ENCODE assay signal across 16 mouse cellular contexts in the genomic region with DNA sequence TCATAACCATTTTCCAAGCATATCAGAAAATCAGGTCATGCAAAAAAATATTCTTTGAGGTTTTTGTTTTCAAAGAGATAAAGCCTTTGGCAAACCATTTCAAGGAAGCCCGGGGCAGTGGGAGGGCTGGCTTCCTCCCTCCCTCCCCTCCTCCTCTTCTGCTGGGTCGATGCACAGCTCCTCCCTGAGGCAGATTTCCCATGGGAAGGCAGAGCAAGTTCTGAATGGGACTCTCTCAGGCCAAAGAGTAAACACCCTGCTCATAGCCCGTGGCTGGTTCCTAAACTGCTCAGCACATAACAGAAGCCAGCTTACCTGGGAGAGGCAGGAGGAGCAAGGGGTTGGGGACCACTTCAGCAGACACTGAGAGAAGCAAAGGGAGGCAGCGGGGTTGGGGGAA.
DNase-seq lines count a peak whose midpoint lies in the region; ATAC-seq lines count a peak whose summit lies in the region.
"Had no signal": no experiment of that assay in that cellular context is flagged by ENCODE, and none has a peak within 500 bp of the region (broad histone marks: within the 10 kb centered on the region; RNA-seq: fewer than 3 reads in every experiment).

No protein-coding gene starts in this region.

- peaks cover 17% of the 10 kb centered on the region for H3K27me3 ChIP-seq in forebrain, embryonic 10.5 days (ENCODE audit: poor library complexity, severe bottlenecking)
- H3K27me3 ChIP-seq in forebrain, embryonic 13.5 days = no peaks in the 10 kb centered on the region
- H3K27me3 ChIP-seq in midbrain, embryonic 10.5 days (ENCODE audit: low read depth, poor library complexity, severe bottlenecking) = no peaks in the 10 kb centered on the region
- H3K27me3 ChIP-seq in midbrain, embryonic 15.5 days (replicated peaks) = no peaks in the 10 kb centered on the region; the same call in 1 of the 2 replicates
- H3K27me3 ChIP-seq in stomach, embryonic 16.5 days (ENCODE audit: control insufficient read depth, insufficient read depth, low read length) = no peaks in the 10 kb centered on the region
- H3K27me3 ChIP-seq: embryonic facial prominence, embryonic 12.5 days; forebrain, embryonic 15.5 days; hindbrain, embryonic 15.5 days; limb, embryonic 12.5 days had no signal

- H3K27ac ChIP-seq in forebrain, embryonic 10.5 days = peak overlapping the region; percentile 45; the same call in 1 of the 2 replicates
- H3K27ac ChIP-seq in forebrain, embryonic 13.5 days = no peak overlapping the region
- peak overlapping the region; percentile 30 for H3K27ac ChIP-seq in midbrain, embryonic 10.5 days (replicated peaks)
- H3K27ac ChIP-seq in midbrain, embryonic 15.5 days = no peak overlapping the region
- H3K27ac ChIP-seq in stomach, embryonic 16.5 days (ENCODE audit: low read length) = no peak overlapping the region
- H3K27ac ChIP-seq: embryonic facial prominence, embryonic 12.5 days; forebrain, embryonic 15.5 days; hindbrain, embryonic 15.5 days; limb, embryonic 12.5 days had no signal

- H3K4me3 ChIP-seq in forebrain, embryonic 10.5 days = no peak overlapping the region
- no peak overlapping the region for H3K4me3 ChIP-seq in forebrain, embryonic 13.5 days
- H3K4me3 ChIP-seq in midbrain, embryonic 10.5 days = no peak overlapping the region
- no peak overlapping the region for H3K4me3 ChIP-seq in midbrain, embryonic 15.5 days
- H3K4me3 ChIP-seq in stomach, embryonic 16.5 days (replicated peaks; ENCODE audit: low read length) = no peak overlapping the region
- H3K4me3 ChIP-seq: embryonic facial prominence, embryonic 12.5 days; forebrain, embryonic 15.5 days; hindbrain, embryonic 15.5 days; limb, embryonic 12.5 days had no signal

- H3K9ac ChIP-seq in forebrain, embryonic 13.5 days = no peak overlapping the region
- no peak overlapping the region for H3K9ac ChIP-seq in midbrain, embryonic 15.5 days
- H3K9ac ChIP-seq in stomach, embryonic 16.5 days (ENCODE audit: low read length) = 0 out of 2 replicates have a peak overlapping the region, but pooled peaks have one; percentile 11
- H3K9ac ChIP-seq: embryonic facial prominence, embryonic 12.5 days; forebrain, embryonic 15.5 days; hindbrain, embryonic 15.5 days; limb, embryonic 12.5 days; liver, postnatal 0 days had no signal

- 29% methylated on average over 4 of the region's 4 CpGs for WGBS in forebrain, embryonic 10.5 days
- 17% methylated on average over 4 of the region's 4 CpGs for whole genome bisulfite sequencing in forebrain, embryonic 13.5 days
- WGBS in midbrain, embryonic 10.5 days = 22% methylated on average over 4 of the region's 4 CpGs
- 24% methylated on average over 4 of the region's 4 CpGs for WGBS in midbrain, embryonic 15.5 days
- 20% methylated on average over 4 of the region's 4 CpGs for WGBS in stomach, embryonic 16.5 days

- H3K4me1 ChIP-seq in forebrain, embryonic 10.5 days = peaks cover 53% of the 10 kb centered on the region
- peaks cover 4% of the 10 kb centered on the region; the same call in 1 of the 2 replicates for H3K4me1 ChIP-seq in forebrain, embryonic 13.5 days
- H3K4me1 ChIP-seq in midbrain, embryonic 10.5 days = peaks cover 38% of the 10 kb centered on the region
- 0 out of 2 replicates have a peak, but pooled peaks cover 4% of the 10 kb centered on the region for H3K4me1 ChIP-seq in midbrain, embryonic 15.5 days
- 0 out of 2 replicates have a peak, but pooled peaks cover 8% of the 10 kb centered on the region for H3K4me1 ChIP-seq in stomach, embryonic 16.5 days (ENCODE audit: control insufficient read depth, insufficient read depth, low read length)
- H3K4me1 ChIP-seq: hindbrain, embryonic 15.5 days had no signal

- no peak for ATAC-seq in forebrain, embryonic 13.5 days
- no peak for ATAC-seq in midbrain, embryonic 15.5 days (replicated peaks)
- ATAC-seq in stomach, embryonic 16.5 days (ENCODE audit: insufficient read depth, low FRiP score) = no peak
- no peak for ATAC-seq in CD4-positive, CD25-positive, alpha-beta regulatory T cell, adult 4 months
- ATAC-seq: forebrain, embryonic 15.5 days; liver, postnatal 0 days had no signal

- no peak for DNase-seq in forebrain, embryonic 10.5 days (ENCODE audit: extremely low spot score, low spot score)
- DNase-seq in midbrain, embryonic 10.5 days (ENCODE audit: low spot score) = no peak
- DNase-seq in kidney, postnatal 36 days = peak; percentile 53 to 55
- no peak for DNase-seq in gastrocnemius, postnatal 25 days
- DNase-seq: cerebellum, postnatal 10 days; liver, postnatal 0 days; right cerebral cortex, postnatal 4 days had no signal

- H3K36me3 ChIP-seq in forebrain, embryonic 10.5 days (replicated peaks) = no peaks in the 10 kb centered on the region
- no peaks in the 10 kb centered on the region for H3K36me3 ChIP-seq in forebrain, embryonic 13.5 days (ENCODE audit: poor library complexity, severe bottlenecking)
- no peaks in the 10 kb centered on the region for H3K36me3 ChIP-seq in midbrain, embryonic 10.5 days
- H3K36me3 ChIP-seq in midbrain, embryonic 15.5 days (replicated peaks) = no peaks in the 10 kb centered on the region
- no peaks in the 10 kb centered on the region for H3K36me3 ChIP-seq in stomach, embryonic 16.5 days (ENCODE audit: control insufficient read depth, insufficient read depth, low read length)
- H3K36me3 ChIP-seq: embryonic facial prominence, embryonic 12.5 days; forebrain, embryonic 15.5 days; G1E; hindbrain, embryonic 15.5 days; limb, embryonic 12.5 days had no signal

- H3K9me3 ChIP-seq in forebrain, embryonic 10.5 days = no peaks in the 10 kb centered on the region
- no peaks in the 10 kb centered on the region for H3K9me3 ChIP-seq in forebrain, embryonic 13.5 days (replicated peaks)
- H3K9me3 ChIP-seq in midbrain, embryonic 10.5 days (replicated peaks) = no peaks in the 10 kb centered on the region
- H3K9me3 ChIP-seq in midbrain, embryonic 15.5 days = no peaks in the 10 kb centered on the region
- H3K9me3 ChIP-seq in stomach, embryonic 16.5 days (replicated peaks; ENCODE audit: control insufficient read depth, low read length) = no peaks in the 10 kb centered on the region
- H3K9me3 ChIP-seq: embryonic facial prominence, embryonic 12.5 days; forebrain, embryonic 15.5 days; G1E; hindbrain, embryonic 15.5 days; limb, embryonic 12.5 days had no signal

- H3K4me2 ChIP-seq in forebrain, embryonic 13.5 days = no peak overlapping the region
- H3K4me2 ChIP-seq in midbrain, embryonic 15.5 days = no peak overlapping the region
- no peak overlapping the region for H3K4me2 ChIP-seq in stomach, embryonic 16.5 days (ENCODE audit: low read depth, low read length)
- H3K4me2 ChIP-seq: embryonic facial prominence, embryonic 12.5 days; forebrain, embryonic 15.5 days; hindbrain, embryonic 15.5 days; limb, embryonic 12.5 days had no signal

Comparison
In these comparisons a context has a peak if more than half of its experiments do, and no peak if none do; other contexts are left out.
1. H3K27ac ChIP-seq: peak in forebrain, embryonic 10.5 days (single experiment) and midbrain, embryonic 10.5 days (single experiment); none in forebrain, embryonic 13.5 days (single experiment), midbrain, embryonic 15.5 days (single experiment) and stomach, embryonic 16.5 days (single experiment).
2. DNase-seq: peak in kidney, postnatal 36 days (2 of 2); none in forebrain, embryonic 10.5 days (single experiment), midbrain, embryonic 10.5 days (single experiment) and gastrocnemius, postnatal 25 days (single experiment).